Mouse (Mus musculus) kidney, embryonic 15.5 days (tissue): ENCODE measurements around the gene Btg3. TPM values are rescaled to one million over a fixed set of nuclear protein-coding genes. Genes with fewer than 3 reads are reported as not detected.

ENCODE experiments used
- ATAC-seq: fragments of 200-750 bp; cut with Nextera tagmentation; replicated peaks from 2 replicates; pipeline ENCODE4 v1.8.0; 2017; ENCODE audit warnings: moderate TSS enrichment; ENCODE audit not compliant: low FRiP score
- H3K27ac ChIP-seq: fragments of 300-500 bp; sonication (generic); 2 replicates; pipeline ENCODE4 v1.5.1; 2015; ENCODE audit warnings: mild to moderate bottlenecking, inconsistent platforms
- H3K27me3 ChIP-seq: fragments of 300-500 bp; sonication (generic); 2 replicates; pipeline ENCODE4 v1.6.1; 2015; ENCODE audit warnings: inconsistent platforms
- H3K36me3 ChIP-seq: fragments of 300-500 bp; sonication (generic); 2 replicates; pipeline ENCODE4 v1.6.1; 2015; ENCODE audit warnings: inconsistent platforms
- H3K4me1 ChIP-seq: fragments of 300-500 bp; sonication (generic); 2 replicates; pipeline ENCODE4 v1.6.1; 2015; ENCODE audit warnings: inconsistent platforms
- H3K4me2 ChIP-seq: fragments of 300-500 bp; sonication (generic); 2 replicates; pipeline ENCODE4 v1.6.1; 2015; ENCODE audit warnings: moderate library complexity, mild to moderate bottlenecking, inconsistent platforms
- H3K4me3 ChIP-seq: fragments of 300-500 bp; sonication (generic); replicated peaks from 2 replicates; pipeline ENCODE4 v1.5.1; 2015; ENCODE audit warnings: mild to moderate bottlenecking, inconsistent platforms
- H3K9ac ChIP-seq: fragments of 300-500 bp; sonication (generic); 2 replicates; pipeline ENCODE4 v1.6.1; 2015; ENCODE audit warnings: mild to moderate bottlenecking, inconsistent platforms
- H3K9me3 ChIP-seq: fragments of 300-500 bp; sonication (generic); replicated peaks from 2 replicates; pipeline ENCODE4 v1.6.1; 2016; ENCODE audit warnings: inconsistent platforms
- WGBS: fragments of 180-500 bp; shearing (Covaris S2); methylation state at CpG from one replicate; pipeline ENCODE4 v1.1.7; 2015; ENCODE audit warnings: mixed read lengths; 5-methylcytosine and 5-hydroxymethylcytosine counted together
- polyA plus RNA-seq: library from polyadenylated mRNA; unstranded; fragments of >200 nt; fragmentation: Nextera tagmentation; extraction: Ambion mirVana; gene quantifications from 2 replicates; pipeline ENCODE4 v1.2.1, GENCODE M21; 2015

Btg3 gene
- polyA plus RNA-seq, 1 experiment from 2014 or later = 52.0 TPM

DNA sequence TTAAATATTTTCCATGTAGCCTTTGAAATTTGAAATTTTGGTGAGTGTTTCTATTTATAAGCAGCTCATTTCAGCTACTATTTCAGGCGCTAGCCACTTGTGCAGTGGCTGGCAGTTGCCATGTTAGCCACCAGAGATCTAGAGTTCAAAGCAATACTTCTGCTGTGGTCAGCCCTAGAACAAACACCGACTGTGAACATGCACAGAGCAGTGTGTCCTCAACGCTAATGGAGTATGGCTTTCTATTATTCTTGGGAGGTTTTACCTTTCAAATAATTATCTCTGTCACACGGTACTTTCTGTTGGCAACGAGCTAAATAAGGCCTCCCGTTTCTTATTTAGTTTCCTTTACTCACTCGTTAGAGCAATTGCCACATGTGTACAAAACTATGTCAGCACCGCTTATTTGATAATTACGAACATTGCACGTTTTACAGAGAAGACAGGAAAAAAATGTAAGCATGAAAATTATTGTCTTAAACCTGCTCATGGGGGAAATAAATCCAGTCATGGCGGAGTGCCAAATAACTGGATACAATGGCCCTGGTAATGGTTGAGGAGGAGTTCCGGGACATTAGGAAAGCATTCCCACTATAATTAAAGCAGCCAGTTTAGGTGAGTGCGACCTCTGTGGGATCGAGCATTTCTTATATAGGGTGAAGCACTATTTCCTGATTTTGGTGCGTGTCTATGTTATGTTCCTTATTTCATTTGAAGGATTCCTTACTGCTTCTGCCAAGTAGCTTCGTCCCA lies 63.7 kb downstream of the Btg3 start:
- Histone ChIP-seq H3K36me3 (no peaks in the 10 kb centered on the region), H3K27ac (no peak overlapping the region), H3K9me3 (no peaks in the 10 kb centered on the region), H3K4me2 (no peak overlapping the region), H3K4me3 (no peak overlapping the region), H3K27me3 (no peaks in the 10 kb centered on the region), H3K9ac (no peak overlapping the region), H3K4me1 (0 out of 2 replicates have a peak, but pooled peaks cover 7% of the 10 kb centered on the region)
- ATAC-seq = no peak
- WGBS = 51% methylated on average over 16 of the region's 16 CpGs

GRCm38 (mm10) chr16:78309258-78309657 lies 67.7 kb downstream of the Btg3 start:
- no peak overlapping the region for H3K27ac ChIP-seq
- no peaks in the 10 kb centered on the region for H3K27me3 ChIP-seq
- ATAC-seq = no peak
- H3K36me3 ChIP-seq = no peaks in the 10 kb centered on the region
- no peak overlapping the region for H3K4me3 ChIP-seq
- H3K9ac ChIP-seq = no peak overlapping the region
- peaks cover 15% of the 10 kb centered on the region; the same call in 1 of the 2 replicates for H3K4me1 ChIP-seq
- no peak overlapping the region for H3K4me2 ChIP-seq
- H3K9me3 ChIP-seq = no peaks in the 10 kb centered on the region
- 60% methylated on average over 6 of the region's 6 CpGs for WGBS

DNA sequence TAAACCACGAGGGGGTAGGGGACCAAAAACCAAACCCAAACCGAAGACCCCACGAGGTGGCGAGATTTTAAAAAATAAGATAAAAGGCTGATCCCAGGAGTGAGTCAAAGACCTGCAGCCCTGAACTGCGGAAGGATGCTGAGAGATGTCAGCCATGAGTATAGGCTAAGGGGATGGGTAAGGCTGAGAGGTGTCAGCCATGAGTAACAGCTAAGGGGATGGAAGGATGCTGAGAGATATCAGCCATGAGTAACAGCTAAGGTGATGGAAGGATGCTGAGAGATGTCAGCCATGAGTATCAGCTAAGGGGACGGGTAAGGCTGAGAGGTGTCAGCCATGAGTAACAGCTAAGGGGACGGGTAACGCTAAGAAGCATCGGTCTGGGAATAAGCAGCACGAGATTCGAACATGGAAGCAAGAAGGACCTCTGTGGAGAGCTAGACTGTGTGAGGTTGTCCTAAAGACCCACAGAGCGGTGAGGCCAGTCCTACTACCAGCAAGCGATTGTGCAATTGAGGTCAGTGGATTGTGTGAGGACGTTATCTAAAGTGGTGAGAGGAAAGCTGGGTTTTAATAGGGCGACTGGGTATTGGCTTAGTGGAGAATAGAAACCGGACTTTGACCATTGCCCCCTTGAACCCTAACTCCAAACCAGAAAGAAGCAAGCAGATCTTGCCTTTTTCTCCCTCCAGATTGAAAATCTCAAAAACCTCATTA lies 69.4 kb downstream of the Btg3 start:
- H3K36me3 ChIP-seq = no peaks in the 10 kb centered on the region
- no peaks in the 10 kb centered on the region for H3K27me3 ChIP-seq
- WGBS = 92% methylated on average over 16 of the region's 16 CpGs
- no peaks in the 10 kb centered on the region for H3K9me3 ChIP-seq
- no peak overlapping the region for H3K4me2 ChIP-seq
- H3K9ac ChIP-seq = no peak overlapping the region
- H3K27ac ChIP-seq = no peak overlapping the region
- ATAC-seq = no peak
- peaks cover 20% of the 10 kb centered on the region for H3K4me1 ChIP-seq
- H3K4me3 ChIP-seq = no peak overlapping the region

DNA sequence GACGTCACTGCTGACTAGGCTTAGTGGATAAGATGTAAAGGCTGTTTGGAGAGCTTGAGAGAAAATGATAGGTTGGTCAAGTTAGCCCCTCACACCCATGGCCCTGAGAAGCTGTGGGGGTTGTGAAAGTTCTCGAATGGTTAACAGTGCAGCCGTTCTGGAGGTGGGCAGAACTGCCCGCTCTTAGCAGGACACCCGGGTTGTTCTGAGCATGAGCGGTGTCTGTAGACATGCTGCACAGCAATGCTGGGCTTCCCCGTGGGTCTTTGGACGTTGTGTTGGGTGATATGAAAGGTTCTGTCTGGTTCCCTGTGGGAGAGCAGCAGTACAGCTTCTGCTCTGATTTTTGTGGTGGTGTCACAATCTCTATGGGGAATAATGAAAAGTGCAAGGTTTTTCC lies 70.4 kb downstream of the Btg3 start:
- Histone ChIP-seq H3K9me3 (no peaks in the 10 kb centered on the region), H3K36me3 (no peaks in the 10 kb centered on the region), H3K9ac (no peak overlapping the region), H3K27me3 (peaks cover 1% of the 10 kb centered on the region; the same call in 1 of the 2 replicates), H3K4me1 (peaks cover 20% of the 10 kb centered on the region), H3K4me2 (no peak overlapping the region), H3K4me3 (no peak overlapping the region), H3K27ac (no peak overlapping the region)
- WGBS = 87% methylated on average over 8 of the region's 8 CpGs
- no peak for ATAC-seq

GRCm38 (mm10) chr16:78305606-78306100 lies 71.3 kb downstream of the Btg3 start:
- whole genome bisulfite sequencing = 50% methylated on average over 12 of the region's 12 CpGs
- H3K27ac ChIP-seq = no peak overlapping the region
- no peak overlapping the region for H3K4me3 ChIP-seq
- no peak for ATAC-seq
- H3K27me3 ChIP-seq = peaks cover 3% of the 10 kb centered on the region; the same call in 1 of the 2 replicates
- H3K9ac ChIP-seq = no peak overlapping the region
- no peaks in the 10 kb centered on the region for H3K9me3 ChIP-seq
- no peaks in the 10 kb centered on the region for H3K36me3 ChIP-seq
- H3K4me1 ChIP-seq = peaks cover 27% of the 10 kb centered on the region
- no peak overlapping the region for H3K4me2 ChIP-seq

DNA sequence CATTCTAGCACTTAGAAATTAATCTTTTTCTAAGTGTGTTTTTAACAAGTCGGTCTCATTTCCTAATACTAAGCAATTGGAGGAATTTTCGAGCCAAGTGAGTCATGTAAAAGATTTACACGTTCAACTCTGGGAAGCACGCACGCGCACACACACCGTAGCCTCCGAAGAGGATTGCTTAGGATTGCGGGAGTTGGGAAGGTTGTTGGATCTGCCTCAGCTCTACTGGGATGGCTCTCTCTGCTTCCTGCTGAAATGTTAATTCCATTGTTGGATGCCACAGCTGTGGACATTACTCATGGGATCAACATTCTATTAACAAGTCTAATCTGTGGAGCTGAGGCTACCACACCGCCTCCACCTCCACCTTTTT lies 74.3 kb downstream of the Btg3 start:
- Histone ChIP-seq H3K27ac (no peak overlapping the region), H3K9ac (peak overlapping the region; percentile 85; the same call in 1 of the 2 replicates), H3K36me3 (no peaks in the 10 kb centered on the region), H3K4me3 (peak overlapping the region; percentile 89), H3K27me3 (peaks cover 7% of the 10 kb centered on the region; the same call in 1 of the 2 replicates), H3K4me2 (peak overlapping the region; percentile 95), H3K4me1 (peaks cover 28% of the 10 kb centered on the region), H3K9me3 (no peaks in the 10 kb centered on the region)
- 5% methylated on average over 10 of the region's 10 CpGs for WGBS
- ATAC-seq = no peak

- Histone ChIP-seq H3K27me3 (peaks cover 7% of the 10 kb centered on the region; the same call in 1 of the 2 replicates), H3K4me2 (peak overlapping the region; percentile 95), H3K36me3 (no peaks in the 10 kb centered on the region), H3K9ac (peak overlapping the region; percentile 85), H3K4me1 (peaks cover 28% of the 10 kb centered on the region), H3K9me3 (no peaks in the 10 kb centered on the region), H3K4me3 (peak overlapping the region; percentile 89), H3K27ac (peak overlapping the region; percentile 90)
- WGBS = under 1% methylated on average over 65 of the region's 65 CpGs
- peak; percentile 54 for ATAC-seq
These were observed 74.9 kb downstream of the Btg3 start for GRCm38 (mm10) chr16:78301831-78302677.

DNA sequence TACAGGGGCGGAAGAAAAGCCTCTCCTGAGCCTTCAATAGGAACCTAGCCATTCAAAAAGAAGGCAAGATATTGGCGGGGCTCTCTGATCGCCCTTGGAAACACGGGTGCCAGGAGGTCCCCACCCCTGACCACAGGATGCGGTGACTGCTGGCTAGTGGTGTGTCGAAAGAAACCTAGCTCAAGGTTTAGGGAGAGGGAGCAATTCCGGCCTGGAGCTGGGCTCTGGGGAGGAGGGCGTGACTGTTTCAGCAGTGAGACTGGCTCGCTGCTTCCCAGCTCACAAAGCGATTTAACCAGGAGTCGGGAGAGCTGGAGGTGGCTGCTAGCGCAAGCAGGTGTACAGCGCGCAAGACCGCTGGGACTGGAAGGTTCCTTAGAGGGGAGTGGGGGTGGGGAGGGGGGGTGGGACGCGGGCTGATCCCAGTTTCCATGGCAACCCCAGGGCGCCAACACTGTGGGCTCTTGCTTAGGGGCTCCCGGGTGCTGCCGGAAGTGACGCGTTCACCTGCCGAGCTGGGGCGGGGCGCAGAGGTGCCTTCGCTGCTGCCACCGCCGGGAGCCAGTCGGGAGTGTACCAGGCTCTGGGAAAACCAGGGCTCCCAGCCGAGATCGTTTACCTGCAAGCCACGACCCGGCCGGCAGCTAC lies 75.7 kb downstream of the Btg3 start, which contains the start of gene Cxadr:
TSS of gene Cxadr (plus strand) at position 307 of the 648 bp plus-strand sequence.
- Histone ChIP-seq H3K4me2 (peak within 1 kb of the TSS; percentile 95), H3K27me3 (peaks cover 7% of the 10 kb centered on the region; the same call in 1 of the 2 replicates), H3K9ac (peak within 1 kb of the TSS; percentile 85), H3K4me1 (peaks cover 28% of the 10 kb centered on the region), H3K9me3 (no peaks in the 10 kb centered on the region), H3K36me3 (no peaks in the 10 kb centered on the region), H3K4me3 (peak within 1 kb of the TSS; percentile 89), H3K27ac (peak within 1 kb of the TSS; percentile 90)
- peak; percentile 96 for ATAC-seq
- WGBS = under 1% methylated on average over 34 of the region's 34 CpGs

- H3K4me2 ChIP-seq = no peak overlapping the region
- H3K9ac ChIP-seq = no peak overlapping the region
- H3K27ac ChIP-seq = no peak overlapping the region
- H3K27me3 ChIP-seq = 0 out of 2 replicates have a peak, but pooled peaks cover 3% of the 10 kb centered on the region
- no peak for ATAC-seq
- no peaks in the 10 kb centered on the region for H3K36me3 ChIP-seq
- H3K4me1 ChIP-seq = peaks cover 6% of the 10 kb centered on the region; the same call in 1 of the 2 replicates
- H3K4me3 ChIP-seq = no peak overlapping the region
- WGBS = 72% methylated on average over 9 of the region's 9 CpGs
- H3K9me3 ChIP-seq = no peaks in the 10 kb centered on the region
These were observed 80.9 kb downstream of the Btg3 start for GRCm38 (mm10) chr16:78296114-78296513.

- WGBS = 60% methylated on average over 4 of the region's 4 CpGs
- H3K9me3 ChIP-seq = no peaks in the 10 kb centered on the region
- 0 out of 2 replicates have a peak, but pooled peaks cover 3% of the 10 kb centered on the region for H3K27me3 ChIP-seq
- H3K4me3 ChIP-seq = no peak overlapping the region
- no peaks in the 10 kb centered on the region for H3K36me3 ChIP-seq
- no peak overlapping the region for H3K4me2 ChIP-seq
- H3K9ac ChIP-seq = no peak overlapping the region
- no peak for ATAC-seq
- peaks cover under 1% of the 10 kb centered on the region; the same call in 1 of the 2 replicates for H3K4me1 ChIP-seq
- H3K27ac ChIP-seq = no peak overlapping the region
These were observed 81.4 kb downstream of the Btg3 start for GRCm38 (mm10) chr16:78295601-78296000.
